Mouse (Mus musculus): ENCODE data around the gene Cav3.

Cav3 gene

DNA sequence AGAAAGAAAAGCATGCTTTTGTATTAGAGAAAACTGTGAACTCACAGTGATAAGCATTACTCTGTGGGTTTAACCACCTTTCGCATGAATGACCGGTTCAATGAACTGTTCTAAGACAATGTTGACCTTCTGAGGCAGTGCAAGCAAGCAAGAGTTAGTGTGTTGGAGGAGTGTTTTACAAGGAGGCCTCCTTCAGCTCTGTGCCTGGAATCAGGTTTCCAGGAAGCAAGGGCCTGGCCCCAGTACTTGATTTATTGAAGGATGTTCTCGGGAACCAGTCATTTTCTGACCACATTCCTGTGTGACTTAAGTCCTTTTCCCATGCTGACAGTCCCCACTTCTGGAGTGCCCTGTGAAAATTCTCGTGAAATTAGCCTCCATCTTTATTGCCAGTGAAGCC lies 35.9 kb downstream of the Cav3 start:
- no peak for DNase-seq (ENCODE audit: low spot score)

DNA sequence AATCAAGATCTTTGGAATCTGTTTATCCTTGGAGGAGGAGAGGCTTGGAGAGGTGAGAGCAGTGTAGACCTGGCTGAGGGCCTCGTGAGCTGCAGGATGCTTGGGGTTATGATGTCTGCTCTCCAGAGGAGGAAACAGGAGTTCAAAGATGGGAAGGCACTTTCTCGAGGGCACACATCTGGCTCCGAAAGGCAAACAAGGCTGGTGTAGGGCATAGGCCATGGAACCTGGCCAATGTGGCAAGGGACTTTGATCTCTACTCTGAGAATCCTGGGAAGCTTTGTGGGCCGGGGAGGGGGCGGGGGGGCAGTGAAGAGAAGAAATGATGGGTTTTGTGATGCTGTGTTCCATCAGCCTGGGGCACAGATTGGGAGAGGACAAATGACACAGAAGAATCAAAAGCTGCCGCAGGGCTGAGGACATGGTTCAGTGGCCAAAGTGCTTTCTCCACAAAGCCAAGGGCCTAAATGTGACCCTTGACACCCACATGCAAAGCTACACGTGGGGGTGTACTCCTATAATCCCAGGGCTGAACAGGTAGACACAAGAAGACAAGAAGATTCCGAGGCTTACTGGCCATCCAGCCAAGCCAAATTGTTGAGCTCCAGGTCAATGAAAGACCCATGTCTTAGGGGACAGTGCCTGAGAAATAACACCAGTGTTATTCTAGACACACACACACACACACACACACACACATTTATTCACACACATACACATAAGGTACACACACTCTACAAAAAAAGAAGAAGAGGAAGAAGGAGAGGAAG lies 37.2 kb downstream of the Cav3 start:
- DNase-seq (ENCODE audit: low spot score), result no peak

DNA sequence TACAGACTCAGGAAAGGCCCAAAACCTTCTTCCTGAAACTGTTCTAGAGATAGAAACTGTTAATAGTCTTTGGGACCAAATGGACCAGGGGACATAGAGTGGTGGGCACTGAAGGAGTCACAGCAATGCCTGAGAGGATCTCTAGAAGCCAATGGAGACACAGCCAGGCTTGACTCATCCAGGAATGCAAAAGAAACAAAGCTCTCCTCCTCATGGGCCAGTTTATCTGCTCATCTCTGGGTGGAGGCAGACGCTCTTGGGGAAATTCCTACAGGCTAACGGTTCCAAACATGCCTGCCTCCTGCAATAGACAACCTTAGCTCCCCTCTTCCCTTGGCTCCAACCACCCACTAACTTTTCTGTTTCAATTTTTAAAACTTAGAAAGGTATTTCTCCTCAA lies 38.2 kb downstream of the Cav3 start:
- no peak for DNase-seq (ENCODE audit: low spot score)

DNA sequence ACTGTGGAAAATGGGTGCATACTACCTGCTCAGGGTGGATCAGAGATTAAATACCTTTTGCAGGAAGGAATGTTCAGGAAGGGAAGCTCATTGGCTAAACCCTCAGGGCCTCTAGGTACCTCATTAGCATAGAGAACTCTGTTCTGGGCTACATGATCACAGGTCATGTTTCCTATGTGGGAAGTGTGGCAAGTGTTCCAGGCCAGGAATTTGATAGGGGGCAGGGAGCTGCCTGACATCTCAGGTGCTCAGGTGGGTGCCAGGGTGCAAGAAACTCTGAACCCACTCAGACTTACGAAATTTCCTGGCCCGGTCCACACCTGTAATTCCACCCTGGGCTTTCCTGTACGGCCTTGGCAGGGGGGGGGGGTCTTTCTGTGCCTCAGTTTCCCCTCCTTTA lies 39.4 kb downstream of the Cav3 start:
- no peak for DNase-seq (ENCODE audit: low spot score)

DNA sequence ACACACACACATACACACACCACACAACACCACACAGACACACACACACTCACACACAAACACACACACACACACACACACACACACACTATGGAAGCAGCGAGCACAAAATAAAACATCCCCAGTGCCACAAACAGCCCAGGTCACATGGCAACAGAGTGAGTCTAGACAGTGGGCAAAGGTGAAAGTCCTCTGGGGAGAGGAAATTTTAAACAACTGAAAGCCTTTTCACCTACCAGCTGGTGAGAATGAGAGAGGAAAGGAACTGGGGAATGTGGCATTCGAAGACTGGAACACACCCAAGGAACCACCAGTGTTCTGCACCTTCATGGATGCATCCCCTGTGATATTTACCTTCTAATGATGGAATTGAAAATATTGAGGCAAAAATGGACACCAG lies 40.2 kb downstream of the Cav3 start:
- DNase-seq (ENCODE audit: low spot score), result no peak

DNA sequence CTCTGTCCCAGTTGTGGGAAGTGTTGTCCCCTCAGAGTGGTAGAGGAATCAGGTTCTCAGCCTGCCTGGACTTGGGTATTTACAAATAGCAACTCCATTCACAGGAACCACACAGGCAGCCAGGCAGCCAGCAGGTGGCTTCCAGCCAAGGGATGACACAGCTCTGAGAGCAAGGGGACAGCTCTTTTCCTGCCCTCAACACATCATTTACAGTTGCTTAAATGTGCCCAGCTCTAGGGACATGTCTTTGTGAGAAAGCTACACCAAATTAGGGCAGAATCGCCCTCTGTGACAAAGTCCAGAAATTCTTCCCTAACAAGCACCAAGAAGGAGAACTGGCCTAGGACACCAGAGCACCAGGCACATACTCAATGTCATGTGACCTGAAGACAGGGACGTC lies 41.9 kb downstream of the Cav3 start:
- no peak for DNase-seq (ENCODE audit: low spot score)

DNA sequence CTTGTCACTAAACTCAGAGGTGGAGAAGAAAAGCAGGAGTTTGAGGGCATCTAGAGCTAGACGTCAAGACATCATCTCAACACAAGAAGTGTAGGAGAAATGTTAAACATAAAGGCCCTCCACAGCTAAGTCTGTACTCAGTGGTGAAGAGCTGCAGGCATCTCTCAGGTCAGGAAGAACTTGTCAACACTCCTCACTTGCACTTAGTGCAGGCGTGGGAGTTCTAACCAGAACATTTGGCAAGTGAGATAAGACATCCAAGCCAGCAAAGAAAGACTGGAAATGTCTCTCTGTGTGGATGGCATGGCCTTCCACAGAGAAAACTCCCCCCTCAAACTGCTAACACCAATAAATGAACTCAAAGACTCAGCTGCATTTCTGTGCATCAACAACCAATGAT lies 48.3 kb downstream of the Cav3 start:
- no peak for DNase-seq (ENCODE audit: low spot score)

DNA sequence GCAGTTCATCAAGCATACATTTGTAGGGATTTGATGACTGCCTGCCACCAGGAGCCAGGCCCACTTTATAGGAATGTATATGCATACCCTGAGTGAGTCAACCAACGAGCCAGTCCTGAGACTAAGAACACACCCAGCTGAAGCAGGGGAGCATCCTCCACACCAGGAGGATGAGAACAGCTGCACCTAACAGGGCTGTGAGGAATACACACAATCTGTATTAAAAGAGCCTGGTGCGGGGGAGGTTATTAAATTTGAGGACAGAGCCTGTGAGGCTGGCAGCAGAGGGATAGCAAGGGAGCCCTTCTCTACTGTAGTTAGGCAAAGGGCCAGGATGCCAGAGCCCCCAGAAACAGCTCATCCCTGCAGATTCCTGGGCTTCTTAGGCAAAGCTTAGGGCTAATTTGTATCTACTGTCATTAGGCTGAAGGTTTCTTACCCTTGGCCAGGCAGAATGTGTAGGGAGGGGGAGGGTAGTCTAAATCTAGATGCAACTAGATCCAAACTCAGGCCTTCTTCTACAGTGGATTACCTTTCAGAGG lies 50.4 kb downstream of the Cav3 start:
- no peak for DNase-seq (ENCODE audit: low spot score)

DNA sequence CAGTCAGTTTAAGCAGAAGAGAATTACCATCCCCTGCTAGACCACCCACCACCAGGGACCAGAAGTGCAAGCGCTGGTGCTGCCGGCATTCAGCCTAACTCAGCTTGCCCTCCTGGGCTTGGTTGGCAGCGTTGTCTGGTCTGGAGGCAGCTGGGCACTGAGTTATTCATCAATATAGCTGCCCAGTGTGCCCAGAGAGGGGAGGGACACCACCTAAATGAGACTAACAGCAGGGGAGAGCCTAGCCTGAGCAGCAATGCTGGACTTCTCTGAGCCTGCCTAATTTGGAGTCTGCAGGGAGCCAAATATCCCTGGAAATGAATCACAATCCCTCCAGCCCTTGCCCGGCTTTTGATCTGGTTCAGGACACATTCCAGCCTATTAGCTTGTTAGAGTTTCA lies 51.0 kb downstream of the Cav3 start:
- DNase-seq (ENCODE audit: low spot score), result no peak

DNA sequence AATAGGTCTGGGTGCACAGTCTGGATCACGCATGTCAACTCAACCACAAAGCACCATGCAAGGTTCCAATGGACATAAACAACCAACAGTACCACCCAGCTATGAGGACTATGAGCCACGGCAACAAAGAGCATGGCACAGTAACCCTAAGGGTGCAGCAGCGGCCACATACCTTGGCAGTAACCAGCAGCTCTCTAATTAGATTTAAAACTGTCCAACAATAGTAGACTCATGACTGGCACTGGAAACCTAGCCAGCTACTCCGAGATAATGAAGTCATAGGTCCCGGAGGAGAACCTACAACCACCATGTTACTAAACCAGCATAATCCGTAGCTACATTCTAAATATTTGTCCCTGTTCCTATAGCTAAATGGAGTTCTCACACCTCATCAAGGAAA lies 55.3 kb downstream of the Cav3 start:
- DNase-seq (ENCODE audit: low spot score), result no peak

DNA sequence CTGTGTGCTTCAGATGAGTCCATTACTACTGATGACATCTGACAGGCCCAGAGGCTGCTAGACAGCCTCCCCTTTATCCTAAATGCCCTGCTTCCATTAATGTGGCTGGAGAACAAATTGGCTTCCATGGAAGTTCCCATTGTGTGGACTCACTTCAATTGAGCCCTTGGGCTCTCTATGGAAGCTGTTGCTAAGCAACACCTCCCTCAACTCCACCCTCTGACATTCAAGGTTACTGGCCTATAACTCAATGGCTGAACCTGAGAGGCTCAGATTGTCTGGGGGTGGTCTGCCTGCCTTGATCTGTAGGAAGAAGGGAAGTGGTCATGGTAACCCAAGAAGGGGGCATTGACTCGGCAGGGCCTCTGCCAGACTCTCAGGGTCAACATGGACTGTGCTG lies 57.2 kb downstream of the Cav3 start:
- DNase-seq (ENCODE audit: low spot score), result no peak

DNA sequence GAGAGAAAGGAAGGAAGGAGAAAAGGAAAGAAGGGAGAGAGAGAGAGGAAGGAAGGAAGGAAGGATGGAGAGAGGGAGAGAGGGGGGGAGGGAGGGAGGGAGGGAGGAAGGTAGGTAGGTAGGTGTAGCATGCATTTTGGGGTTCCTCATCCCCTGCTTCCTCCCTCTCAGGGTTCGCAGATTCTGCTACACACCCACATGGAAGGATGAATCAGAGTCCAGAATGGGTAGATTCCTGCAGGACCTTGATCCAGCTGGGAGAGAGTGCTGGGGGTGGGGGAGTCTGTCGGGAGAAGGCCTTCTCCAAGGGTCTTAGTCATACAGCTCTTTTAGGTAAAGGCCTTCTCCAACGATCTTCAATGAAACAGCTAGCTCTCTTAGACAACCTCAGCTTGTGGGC lies 58.3 kb downstream of the Cav3 start:
- no peak for DNase-seq (ENCODE audit: low spot score)

DNA sequence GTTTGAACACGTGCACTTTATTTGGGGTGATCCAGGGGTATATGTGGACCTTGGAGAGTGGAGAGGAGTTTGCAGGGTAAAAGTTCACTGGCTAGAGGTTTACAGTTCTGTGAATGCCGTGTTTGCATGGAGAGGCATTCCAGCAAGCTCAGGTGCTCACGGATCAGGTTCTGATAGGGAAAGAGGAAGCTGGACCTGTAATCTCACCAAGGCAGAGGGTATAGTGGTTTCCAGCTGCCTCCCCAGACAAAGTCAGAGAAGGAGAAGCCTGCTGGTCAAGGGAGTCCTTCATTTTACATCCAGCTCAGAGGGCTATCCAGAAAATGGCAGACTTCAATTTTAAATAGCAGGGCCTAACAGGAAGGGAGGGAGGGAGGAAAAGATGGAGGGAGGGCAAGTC lies 58.7 kb downstream of the Cav3 start:
- DNase-seq (ENCODE audit: low spot score), result no peak
